Mouse (Mus musculus): Measurements from ENCODE around the gene Anxa11. TPM values are rescaled to one million over a fixed set of nuclear protein-coding genes. Genes with fewer than 3 reads are reported as not detected.
"Not testable (repeated sequence)": the region's sequence is repeated elsewhere in the genome, so short reads cannot be mapped to it uniquely, and the experiment has no call there.

Gene Anxa11
- polyA plus RNA-seq, 1 experiment from 2014 or later = 20.9 TPM

DNA sequence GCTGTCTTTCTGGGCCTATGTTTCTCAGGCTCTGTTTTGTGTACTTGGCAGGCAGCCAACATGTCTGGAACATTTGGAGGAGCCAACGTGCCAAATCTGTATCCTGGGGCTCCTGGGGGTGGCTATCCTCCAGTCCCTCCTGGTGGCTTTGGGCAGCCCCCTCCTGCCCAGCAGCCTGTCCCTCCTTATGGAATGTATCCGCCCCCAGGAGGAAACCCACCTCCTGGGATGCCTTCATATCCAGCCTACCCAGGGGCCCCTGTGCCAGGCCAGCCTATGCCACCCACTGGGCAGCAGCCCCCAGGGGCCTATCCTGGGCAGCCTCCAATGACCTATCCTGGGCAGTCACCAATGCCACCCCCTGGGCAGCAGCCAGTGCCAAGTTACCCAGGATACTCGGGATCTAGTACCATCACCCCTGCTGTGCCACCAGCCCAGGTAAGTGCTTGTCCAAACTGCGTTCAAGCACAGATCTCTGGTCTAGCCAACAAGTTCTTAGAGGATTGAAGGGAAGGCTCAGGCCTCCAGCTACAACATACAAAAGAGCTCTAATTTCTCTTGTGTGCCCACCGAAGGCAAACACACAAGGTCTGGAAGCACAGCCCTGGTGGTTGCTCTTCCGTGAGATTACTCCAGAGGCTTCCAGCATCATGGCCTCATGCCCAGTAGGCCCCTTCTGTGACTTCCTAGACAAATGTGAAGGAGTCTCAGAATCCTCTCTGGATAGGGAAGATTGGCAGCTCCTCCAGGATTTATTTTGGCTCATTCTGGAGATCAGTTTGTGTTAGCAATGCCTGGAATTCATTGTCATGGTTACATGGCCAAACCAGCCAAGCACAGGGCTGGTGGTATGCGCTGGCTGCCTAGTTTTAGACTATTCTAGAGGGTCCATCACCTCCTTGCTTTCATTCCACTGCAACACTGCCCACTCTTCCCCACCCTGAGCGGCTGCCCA, 30.8 kb downstream of the Anxa11 start:
- Histone ChIP-seq H3K27ac (peak overlapping the region; percentile 66; the same call in 1 of the 2 replicates), H3K4me1 (peaks cover 41% of the 10 kb centered on the region), H3K9me3 (no peaks in the 10 kb centered on the region), H3K36me3 (no peaks in the 10 kb centered on the region), H3K9ac (no peak overlapping the region), H3K4me3 (no peak overlapping the region), H3K27me3 (no peaks in the 10 kb centered on the region), H3K4me2 (no peak overlapping the region)
- 63% methylated on average over 8 of the region's 8 CpGs for WGBS
- peak; percentile 70; the same call in 1 of the 2 replicates for ATAC-seq (ENCODE audit: insufficient number of reproducible peaks, low FRiP score, low TSS enrichment, low read depth)

DNA sequence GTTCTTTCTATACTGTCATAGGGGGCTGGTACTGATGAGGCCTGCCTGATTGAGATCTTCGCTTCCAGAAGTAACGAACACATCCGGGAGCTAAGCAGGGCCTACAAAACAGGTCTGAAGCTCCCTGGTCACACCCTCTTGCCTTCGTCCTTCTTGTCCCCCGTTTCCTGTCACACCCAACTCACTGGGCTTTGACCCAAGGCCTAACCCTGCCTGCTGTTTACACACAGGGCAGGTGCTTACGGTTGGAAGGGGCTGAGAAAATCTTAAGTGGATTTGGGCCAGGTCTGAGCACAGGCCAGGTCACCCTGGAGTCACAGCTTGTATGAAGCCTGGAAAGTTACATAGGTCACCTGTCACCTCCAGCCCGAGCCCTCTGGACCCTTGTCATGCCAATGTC, 34.7 kb downstream of the Anxa11 start:
- not testable (repeated sequence) for H3K4me2 ChIP-seq; H3K4me3 ChIP-seq; H3K9me3 ChIP-seq; H3K36me3 ChIP-seq; ATAC-seq (ENCODE audit: insufficient number of reproducible peaks, low FRiP score, low TSS enrichment, low read depth); H3K27ac ChIP-seq; H3K9ac ChIP-seq; H3K27me3 ChIP-seq
- WGBS = no CpG with 5 or more reads among the region's 7 CpGs
- peaks cover 17% of the 10 kb centered on the region for H3K4me1 ChIP-seq

DNA sequence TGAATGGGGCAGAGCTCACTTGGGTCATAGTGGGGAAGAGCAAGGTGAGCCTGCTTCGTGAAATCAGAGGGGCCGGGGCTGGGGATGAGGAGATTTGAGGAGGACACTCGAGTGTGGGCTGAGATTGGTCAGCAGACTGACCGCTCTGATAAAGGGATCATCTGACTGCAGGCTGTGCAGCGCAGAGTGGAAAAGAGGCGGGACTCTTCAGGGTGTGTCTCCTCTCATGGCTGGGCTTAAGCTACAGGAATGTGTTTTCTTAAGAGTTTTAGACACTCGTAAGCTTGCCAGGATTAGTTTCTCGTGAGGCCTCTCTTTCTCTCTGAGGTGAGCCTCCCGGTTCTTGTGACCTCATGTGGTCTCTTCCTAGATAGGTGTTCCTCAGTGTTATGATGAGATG, 39.8 kb downstream of the Anxa11 start:
- H3K4me1 ChIP-seq; H3K27ac ChIP-seq; ATAC-seq (ENCODE audit: insufficient number of reproducible peaks, low FRiP score, low TSS enrichment, low read depth); H3K9me3 ChIP-seq; H3K4me3 ChIP-seq; H3K4me2 ChIP-seq; H3K9ac ChIP-seq; H3K27me3 ChIP-seq; H3K36me3 ChIP-seq: not testable (repeated sequence)
- no CpG with 5 or more reads among the region's 9 CpGs for WGBS

DNA sequence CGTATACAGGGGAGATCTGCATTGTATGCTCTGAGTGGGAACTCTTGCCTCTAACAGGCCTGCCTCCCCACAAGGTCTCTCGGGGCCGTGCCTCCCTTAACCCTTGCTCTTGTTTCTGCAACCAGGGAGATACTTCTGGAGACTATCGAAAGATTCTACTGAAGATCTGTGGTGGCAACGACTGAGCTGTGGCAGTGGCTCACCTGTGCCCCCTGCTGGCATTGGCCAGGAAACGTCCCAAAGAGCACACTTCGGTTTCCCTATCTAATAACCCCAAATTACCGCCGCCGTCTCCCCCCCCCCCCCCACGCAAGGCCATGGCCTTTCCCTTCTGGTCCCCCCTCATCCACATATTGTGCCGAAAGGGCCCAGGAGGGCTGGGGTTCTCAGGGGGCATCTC, 43.9 kb downstream of the Anxa11 start:
- H3K27me3 ChIP-seq; H3K27ac ChIP-seq; H3K4me1 ChIP-seq; H3K36me3 ChIP-seq; ATAC-seq (ENCODE audit: insufficient number of reproducible peaks, low FRiP score, low TSS enrichment, low read depth); H3K9ac ChIP-seq; H3K9me3 ChIP-seq; H3K4me2 ChIP-seq; H3K4me3 ChIP-seq: not testable (repeated sequence)
- no CpG with 5 or more reads among the region's 12 CpGs for WGBS

DNA sequence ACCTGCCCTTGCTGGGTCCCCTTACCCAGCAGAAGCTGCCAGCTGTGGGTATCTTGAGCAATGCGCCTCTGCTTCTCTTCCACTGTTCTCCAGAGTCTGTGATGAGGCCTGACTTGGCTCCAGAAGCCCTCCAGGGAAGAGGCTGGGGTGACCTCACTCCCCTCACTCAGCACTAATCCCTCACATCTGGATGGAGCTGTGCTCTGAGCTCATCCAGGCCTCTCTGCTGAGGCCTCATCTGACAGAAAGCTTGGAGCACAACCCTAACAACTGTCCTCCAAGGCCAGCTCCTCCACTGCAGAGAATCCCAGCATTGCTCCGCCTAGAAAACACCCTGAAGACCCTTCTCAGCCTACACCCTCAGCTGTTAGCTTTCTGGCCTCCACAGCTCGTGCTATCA, 52.6 kb downstream of the Anxa11 start:
- peak; percentile 52; the same call in 1 of the 2 replicates for ATAC-seq (ENCODE audit: insufficient number of reproducible peaks, low FRiP score, low TSS enrichment, low read depth)
- no CpG with 5 or more reads among the region's 3 CpGs for WGBS
- H3K4me1 ChIP-seq = not testable (repeated sequence)

DNA sequence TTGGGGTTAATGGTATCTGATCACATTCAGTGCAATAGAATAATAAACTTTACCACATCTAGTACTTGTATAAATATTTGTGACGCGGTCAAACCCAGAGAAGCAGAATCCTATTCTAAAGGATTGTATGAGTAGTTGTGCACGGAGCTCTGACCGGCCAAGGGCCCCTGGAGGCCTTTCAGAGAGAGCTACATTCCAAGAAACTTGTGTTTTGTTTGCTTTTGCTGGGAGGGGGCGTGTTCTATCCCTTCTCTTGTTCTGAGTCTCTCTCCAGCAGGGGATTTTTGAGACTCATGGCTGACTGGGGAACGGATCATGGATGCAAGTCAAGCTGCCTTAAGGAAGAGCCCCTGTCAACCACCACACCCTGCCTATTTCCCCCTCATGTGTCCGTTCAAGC, 53.7 kb downstream of the Anxa11 start:
- H3K4me1 ChIP-seq; H3K4me2 ChIP-seq; H3K9me3 ChIP-seq; H3K27ac ChIP-seq; H3K27me3 ChIP-seq; H3K36me3 ChIP-seq; ATAC-seq (ENCODE audit: insufficient number of reproducible peaks, low FRiP score, low TSS enrichment, low read depth); H3K9ac ChIP-seq; H3K4me3 ChIP-seq: not testable (repeated sequence)
- no CpG with 5 or more reads among the region's 7 CpGs for WGBS

More for the DNA sequence above, 52.6 kb downstream of the Anxa11 start:
- not testable (repeated sequence) for H3K27ac ChIP-seq, H3K4me2 ChIP-seq, H3K4me3 ChIP-seq, H3K9me3 ChIP-seq, H3K27me3 ChIP-seq, H3K36me3 ChIP-seq, H3K9ac ChIP-seq

DNA sequence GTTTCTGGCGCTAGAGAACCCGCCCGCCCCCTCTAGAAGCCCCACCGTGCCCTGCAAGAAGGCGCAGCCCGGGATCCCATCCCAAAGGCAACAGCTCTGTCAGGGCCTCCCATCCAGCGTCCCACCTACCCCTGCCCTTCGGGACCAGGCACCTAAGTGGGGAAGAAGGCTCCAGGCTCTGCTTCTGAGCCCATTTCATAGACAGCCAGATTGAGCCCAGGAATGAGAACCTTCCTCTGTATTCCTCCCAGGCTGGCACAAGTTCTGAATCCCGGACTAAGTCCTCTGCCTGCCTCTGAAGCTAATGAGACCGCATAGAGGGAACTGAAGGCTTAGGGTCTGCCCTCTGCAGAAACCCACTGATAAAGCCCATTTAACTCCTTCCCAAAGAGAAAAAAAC, 61.0 kb downstream of the Anxa11 start, which contains the start of gene Plac9a:
TSS of gene Plac9a (minus strand) at position 101 of the 400 bp plus-strand sequence.
- H3K27me3 ChIP-seq; H3K9me3 ChIP-seq; H3K4me2 ChIP-seq; H3K9ac ChIP-seq; H3K4me3 ChIP-seq; H3K27ac ChIP-seq; H3K36me3 ChIP-seq; H3K4me1 ChIP-seq; ATAC-seq (ENCODE audit: insufficient number of reproducible peaks, low FRiP score, low TSS enrichment, low read depth): not testable (repeated sequence)
- WGBS = no CpG with 5 or more reads among the region's 10 CpGs

DNA sequence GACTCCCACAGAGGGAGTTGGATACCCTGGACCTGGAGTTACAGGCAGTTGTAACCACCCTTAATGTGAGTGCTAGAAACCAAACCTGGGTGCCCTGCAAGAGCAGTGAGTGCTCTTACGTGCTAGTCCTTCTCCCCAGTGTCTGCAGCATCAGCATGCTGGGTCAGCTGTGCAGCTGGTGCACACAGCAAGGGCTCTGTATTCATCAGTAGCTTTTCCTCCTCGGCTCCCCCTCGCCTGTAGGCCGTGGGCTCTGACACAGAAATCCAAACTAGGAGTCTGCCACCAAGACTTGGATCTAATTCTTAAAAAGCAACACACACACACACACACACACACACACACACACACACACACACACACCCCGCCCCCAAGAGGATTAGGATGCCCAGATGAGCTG, 63.3 kb downstream of the Anxa11 start:
- WGBS = 75% methylated on average over 1 of the region's 5 CpGs
- H3K27ac ChIP-seq; H3K36me3 ChIP-seq; H3K9me3 ChIP-seq; ATAC-seq (ENCODE audit: insufficient number of reproducible peaks, low FRiP score, low TSS enrichment, low read depth); H3K4me1 ChIP-seq; H3K4me3 ChIP-seq; H3K9ac ChIP-seq; H3K27me3 ChIP-seq; H3K4me2 ChIP-seq: not testable (repeated sequence)

DNA sequence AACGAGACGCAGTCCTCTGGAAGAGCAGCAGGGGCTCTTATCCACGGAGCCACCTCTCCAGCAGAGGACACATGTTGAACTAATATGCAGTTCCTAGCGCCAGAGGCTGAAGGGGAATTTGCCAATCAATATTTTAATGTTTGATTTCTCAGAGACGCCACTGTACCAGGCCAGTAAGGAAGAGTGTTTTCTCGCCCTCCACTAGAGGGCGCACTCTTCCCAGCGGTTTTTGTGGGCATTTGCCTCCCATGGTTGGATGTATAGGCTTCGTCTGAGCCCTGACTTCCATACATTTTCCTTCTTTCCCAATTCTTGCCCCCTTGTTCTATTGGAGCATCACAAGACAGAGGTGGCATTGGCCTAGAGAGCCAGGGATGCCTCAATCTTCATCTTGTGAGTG, 65.3 kb downstream of the Anxa11 start:
- H3K9ac ChIP-seq; H3K4me3 ChIP-seq; H3K4me1 ChIP-seq; H3K27ac ChIP-seq; ATAC-seq (ENCODE audit: insufficient number of reproducible peaks, low FRiP score, low TSS enrichment, low read depth); H3K36me3 ChIP-seq; H3K4me2 ChIP-seq; H3K9me3 ChIP-seq; H3K27me3 ChIP-seq: not testable (repeated sequence)
- no CpG with 5 or more reads among the region's 9 CpGs for WGBS

DNA sequence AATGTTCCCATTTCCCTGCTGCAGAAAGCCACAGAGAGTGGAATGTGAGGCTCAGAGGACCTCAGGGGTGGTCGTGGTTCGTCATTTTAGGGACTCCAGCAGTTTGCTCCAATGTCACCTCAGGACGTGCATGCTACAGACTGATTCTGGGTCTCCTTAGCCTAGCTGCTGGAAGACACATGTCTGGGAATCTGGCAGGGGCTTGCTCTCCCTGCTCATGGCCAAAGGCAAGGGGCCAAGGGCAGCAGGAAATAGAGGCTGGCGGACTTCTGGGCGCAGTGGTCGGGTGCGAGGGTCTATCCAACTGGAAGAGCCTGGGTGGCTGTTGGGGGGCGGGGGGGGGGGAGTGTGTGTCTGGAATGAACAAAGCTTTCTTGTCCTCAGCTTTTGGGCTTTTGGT, 67.0 kb downstream of the Anxa11 start:
- not testable (repeated sequence) for H3K4me3 ChIP-seq; ATAC-seq (ENCODE audit: insufficient number of reproducible peaks, low FRiP score, low TSS enrichment, low read depth); H3K9ac ChIP-seq; H3K27me3 ChIP-seq; H3K4me1 ChIP-seq; H3K9me3 ChIP-seq; H3K27ac ChIP-seq; H3K4me2 ChIP-seq; H3K36me3 ChIP-seq
- no CpG with 5 or more reads among the region's 8 CpGs for WGBS

DNA sequence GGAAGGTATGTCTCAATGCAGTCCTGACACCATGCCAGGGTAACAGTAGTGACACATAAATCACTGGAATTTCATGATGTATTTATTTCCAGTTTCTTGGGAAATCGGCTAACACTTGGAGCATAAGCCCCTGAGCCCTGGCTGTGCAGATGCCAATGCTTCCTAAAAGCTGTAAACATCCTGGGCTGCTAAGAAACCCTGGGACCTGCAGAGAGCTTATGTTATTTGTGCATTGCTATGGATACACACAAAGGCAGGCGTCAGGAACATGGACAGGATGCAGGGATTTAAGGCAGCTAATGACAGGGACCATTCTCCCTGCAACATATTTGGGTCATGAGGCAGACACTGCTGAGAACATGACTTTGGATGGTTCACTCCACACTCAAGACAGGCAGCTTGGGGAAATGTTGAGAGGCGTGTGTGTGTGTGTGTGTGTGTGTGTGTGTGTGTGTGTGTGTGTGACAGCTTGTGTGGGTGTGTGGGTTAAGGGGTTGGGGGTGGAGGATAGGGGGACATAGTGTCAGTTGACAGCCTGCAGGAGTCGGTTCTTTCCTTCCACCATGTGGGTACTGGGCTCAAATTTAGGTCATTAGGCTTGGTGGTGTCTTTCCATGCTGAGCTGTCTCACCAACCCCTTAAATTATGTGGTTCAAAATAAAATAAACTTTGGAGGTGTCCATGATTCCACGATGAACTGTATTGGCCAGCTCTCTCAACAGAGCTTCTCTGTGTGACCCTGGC, 76.6 kb downstream of the Anxa11 start:
- not testable (repeated sequence) for H3K27me3 ChIP-seq; H3K4me2 ChIP-seq; H3K4me3 ChIP-seq; H3K9ac ChIP-seq; H3K9me3 ChIP-seq; H3K4me1 ChIP-seq; ATAC-seq (ENCODE audit: insufficient number of reproducible peaks, low FRiP score, low TSS enrichment, low read depth); H3K27ac ChIP-seq; H3K36me3 ChIP-seq
- WGBS = no CpG with 5 or more reads among the region's 5 CpGs

DNA sequence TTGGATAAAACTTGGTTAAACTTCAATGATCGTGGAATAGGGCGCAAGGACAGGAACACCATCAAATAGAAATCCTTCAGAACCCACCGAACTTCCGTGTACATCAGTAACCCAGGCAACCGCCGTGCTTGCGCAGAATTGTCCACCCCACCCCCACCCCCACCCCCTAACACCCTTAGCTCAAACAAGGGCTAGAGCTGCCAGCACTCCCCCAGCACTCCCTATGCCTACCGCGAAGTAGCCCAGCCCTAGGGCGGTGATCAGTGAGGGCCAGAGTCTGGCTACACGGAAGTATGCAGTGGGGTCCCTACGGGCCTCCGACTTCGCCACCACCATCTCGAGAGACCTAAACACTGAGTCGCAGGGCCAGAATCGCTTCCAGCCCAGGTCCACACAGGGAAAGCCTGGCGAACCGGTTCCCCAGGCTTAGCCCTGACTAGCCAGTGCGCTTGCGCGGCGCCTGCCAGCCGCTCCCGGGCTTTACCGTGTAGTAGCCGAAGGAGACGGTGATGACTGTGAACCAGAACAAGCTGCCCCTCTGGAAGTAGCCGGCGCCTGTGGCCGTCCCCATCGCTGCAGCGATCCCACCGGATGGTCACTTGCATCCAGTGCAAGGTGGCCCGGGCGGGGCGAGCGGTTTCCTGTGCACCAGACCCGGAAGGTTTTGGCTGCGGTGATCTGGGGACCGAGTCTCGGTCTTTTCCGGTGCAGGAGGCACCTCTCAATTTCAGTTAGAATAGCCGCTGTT, 85.0 kb downstream of the Anxa11 start:
- not testable (repeated sequence) for ATAC-seq (ENCODE audit: insufficient number of reproducible peaks, low FRiP score, low TSS enrichment, low read depth)

More for the DNA sequence above, 85.0 kb downstream of the Anxa11 start:
- H3K4me2 ChIP-seq, H3K36me3 ChIP-seq, H3K9me3 ChIP-seq, H3K9ac ChIP-seq, H3K27me3 ChIP-seq, H3K4me3 ChIP-seq, H3K27ac ChIP-seq, H3K4me1 ChIP-seq: not testable (repeated sequence)
- WGBS = no CpG with 5 or more reads among the region's 44 CpGs
